Mouse (Mus musculus) ovary, adult 2 months (tissue): ENCODE measurements around the gene Tlx2. TPM values are rescaled to one million over a fixed set of nuclear protein-coding genes. Genes with fewer than 3 reads are reported as not detected.

Experiments
- polyA plus RNA-seq: library from polyadenylated mRNA; depleted of rRNA; stranded (reverse); fragments of >200 nt; gene quantifications from 2 replicates; pipeline ENCODE4 v1.2.3, GENCODE M21; 2012; rRNA removed

Gene Tlx2
- not detected in 2 replicates for polyA plus RNA-seq

GRCm38 (mm10) chr6:83070247-83070310 lies at the start of gene Tlx2:
Gene Tlx2, minus strand, starts transcription at chr6:83070293.

GRCm38 (mm10) chr6:83115011-83115671 lies 45.0 kb upstream of the Tlx2 start, which contains the start of gene Mogs:
Gene Mogs, plus strand, starts transcription at chr6:83115496.

GRCm38 (mm10) chr6:83108762-83109668 lies 38.9 kb upstream of the Tlx2 start, which contains the start of gene Mrpl53:
Gene Mrpl53, plus strand, starts transcription at chr6:83109040.

GRCm38 (mm10) chr6:83101316-83101687 lies 31.2 kb upstream of the Tlx2 start, which contains the start of the genes Ccdc142 and Gm42688:
Gene Ccdc142, plus strand, starts transcription at chr6:83101601.
Gene Gm42688, plus strand, starts transcription at chr6:83101617.

GRCm38 (mm10) chr6:83086121-83087035 lies 16.3 kb upstream of the Tlx2 start, which contains the start of gene Lbx2:
Gene Lbx2, plus strand, starts transcription at chr6:83086367.

GRCm38 (mm10) chr6:83077630-83078323 lies 7.7 kb upstream of the Tlx2 start, which contains the start of gene Pcgf1:
Gene Pcgf1, plus strand, starts transcription at chr6:83077869.

GRCm38 (mm10) chr6:83057790-83058189 lies 12.3 kb downstream of the Tlx2 start, which contains the start of gene Dqx1:
Gene Dqx1, plus strand, starts transcription at chr6:83057844.

GRCm38 (mm10) chr6:83054871-83055431 lies 15.1 kb downstream of the Tlx2 start, which contains the start of gene Htra2:
Gene Htra2, minus strand, starts transcription at chr6:83055273.

GRCm38 (mm10) chr6:83054074-83054851 lies 15.8 kb downstream of the Tlx2 start, which contains the start of gene Aup1:
Gene Aup1, plus strand, starts transcription at chr6:83054521.

GRCm38 (mm10) chr6:83033249-83034185 lies 36.6 kb downstream of the Tlx2 start, which contains the start of the genes Dok1 and Loxl3:
Gene Dok1, minus strand, starts transcription at chr6:83033471.
Gene Loxl3, plus strand, starts transcription at chr6:83034173.

Other genes starting within 250 kb of the Tlx2 start
- gene Sema4f, start 130.5 kb downstream of the Tlx2 start, polyA plus RNA-seq = 1.3 and 1.5 TPM in 2 replicates
- 0.15 and 0.23 TPM in 2 replicates for gene M1ap, start 123.4 kb downstream of the Tlx2 start, polyA plus RNA-seq
- gene Dok1, start 36.8 kb downstream of the Tlx2 start, polyA plus RNA-seq = 11.3 and 14.4 TPM in 2 replicates
- 13.3 and 14.9 TPM in 2 replicates for gene Loxl3, start 36.1 kb downstream of the Tlx2 start, polyA plus RNA-seq
- gene Aup1, start 15.8 kb downstream of the Tlx2 start, polyA plus RNA-seq = 668 and 727 TPM in 2 replicates
- 58.2 and 63.9 TPM in 2 replicates for gene Htra2, start 15.0 kb downstream of the Tlx2 start, polyA plus RNA-seq
- gene Dqx1, start 12.4 kb downstream of the Tlx2 start, polyA plus RNA-seq = 2.0 and 2.6 TPM in 2 replicates
- gene Pcgf1, start 7.6 kb upstream of the Tlx2 start, polyA plus RNA-seq = 26.2 and 38.5 TPM in 2 replicates
- gene Lbx2, start 16.1 kb upstream of the Tlx2 start, polyA plus RNA-seq = 18.9 and 19.3 TPM in 2 replicates
- 21.7 and 28.8 TPM in 2 replicates for gene Ccdc142, start 31.3 kb upstream of the Tlx2 start, polyA plus RNA-seq
- 7.0 and 8.5 TPM in 2 replicates for gene Gm42688, start 31.3 kb upstream of the Tlx2 start, polyA plus RNA-seq
- 98.5 and 124 TPM in 2 replicates for gene Mrpl53, start 38.7 kb upstream of the Tlx2 start, polyA plus RNA-seq
- gene Mogs, start 45.2 kb upstream of the Tlx2 start, polyA plus RNA-seq = 124 and 132 TPM in 2 replicates
- 174 and 210 TPM in 2 replicates for gene Wbp1, start 51.3 kb upstream of the Tlx2 start, polyA plus RNA-seq
- gene Ino80b, start 55.1 kb upstream of the Tlx2 start, polyA plus RNA-seq = 79.8 and 116 TPM in 2 replicates
- gene Rtkn, start 65.2 kb upstream of the Tlx2 start, polyA plus RNA-seq = 65.5 and 80.1 TPM in 2 replicates
- gene Wdr54, start 86.1 kb upstream of the Tlx2 start, polyA plus RNA-seq = 7.4 and 8.4 TPM in 2 replicates
- gene 1700003E16Rik, start 86.1 kb upstream of the Tlx2 start, polyA plus RNA-seq = 4.1 and 4.4 TPM in 2 replicates
- gene Dctn1, start 95.6 kb upstream of the Tlx2 start, polyA plus RNA-seq = 186 and 187 TPM in 2 replicates
- 1.5 and 2.3 TPM in 2 replicates for gene Slc4a5, start 149.5 kb upstream of the Tlx2 start, polyA plus RNA-seq